10 mouse cellular contexts compared by ENCODE assay signal in genomic region chr11:60206207-60206606, GRCm38 (mm10). TPM values are rescaled to one million over a fixed set of nuclear protein-coding genes. Genes with fewer than 3 reads are reported as not detected.
DNase-seq lines count a peak whose midpoint lies in the region; ATAC-seq lines count a peak whose summit lies in the region.
"Had no signal": no experiment of that assay in that cellular context is flagged by ENCODE, and none has a peak within 500 bp of the region (broad histone marks: within the 10 kb centered on the region; RNA-seq: fewer than 3 reads in every experiment).

No protein-coding gene starts in this region.

- ATAC-seq in intestine, embryonic 16.5 days, result no peak
- ATAC-seq in intestine, embryonic 15.5 days, result no peak
- ATAC-seq in hindbrain, embryonic 14.5 days (ENCODE audit: low FRiP score), result no peak
- ATAC-seq in erythroblast, adult 5-6 weeks (replicated peaks; ENCODE audit: low FRiP score, poor library complexity, severe bottlenecking), result no peak

- H3K9me3 ChIP-seq in intestine, embryonic 16.5 days (ENCODE audit: control insufficient read depth, low read length), result no peaks in the 10 kb centered on the region
- H3K9me3 ChIP-seq in intestine, embryonic 15.5 days, result no peaks in the 10 kb centered on the region
- no peaks in the 10 kb centered on the region for H3K9me3 ChIP-seq in hindbrain, embryonic 14.5 days (ENCODE audit: control insufficient read depth, low read length)

- no peak overlapping the region for H3K4me2 ChIP-seq in intestine, embryonic 16.5 days (ENCODE audit: low read depth, low read length)
- no peak overlapping the region for H3K4me2 ChIP-seq in intestine, embryonic 15.5 days (replicated peaks)
- H3K4me2 ChIP-seq in hindbrain, embryonic 14.5 days (replicated peaks), result no peak overlapping the region; the same call in 1 of the 2 replicates

- H3K27me3 ChIP-seq in intestine, embryonic 16.5 days (replicated peaks; ENCODE audit: control insufficient read depth, insufficient read depth, low read length), result no peaks in the 10 kb centered on the region
- no peaks in the 10 kb centered on the region for H3K27me3 ChIP-seq in intestine, embryonic 15.5 days (replicated peaks)
- H3K27me3 ChIP-seq in hindbrain, embryonic 14.5 days (ENCODE audit: control insufficient read depth, insufficient read depth, low read length), result no peaks in the 10 kb centered on the region

- DNase-seq in hindbrain, embryonic 14.5 days (ENCODE audit: low spot score), result no peak
- peak; percentile 54 for DNase-seq in lung, postnatal 25 days (ENCODE audit: low spot score)
- no peak for DNase-seq in thymus, postnatal 36 days
- DNase-seq: cerebellum, postnatal 36 days; kidney, adult 9 months; thymus, postnatal 14 days had no signal

- no peak overlapping the region for H3K27ac ChIP-seq in intestine, embryonic 16.5 days (ENCODE audit: low read length)
- H3K27ac ChIP-seq in intestine, embryonic 15.5 days, result no peak overlapping the region
- H3K27ac ChIP-seq in brown adipose tissue, adult 24 weeks (replicated peaks; ENCODE audit: low read depth, low read length), result no peak overlapping the region
- peak overlapping the region; percentile 43; the same call in 1 of the 2 replicates for H3K27ac ChIP-seq in hindbrain, embryonic 14.5 days

- no peak overlapping the region for H3K4me3 ChIP-seq in intestine, embryonic 16.5 days (ENCODE audit: low read length)
- H3K4me3 ChIP-seq in intestine, embryonic 15.5 days (replicated peaks), result no peak overlapping the region
- 0 out of 2 replicates have a peak overlapping the region, but pooled peaks have one; percentile 69 for H3K4me3 ChIP-seq in brown adipose tissue, adult 24 weeks (ENCODE audit: insufficient read depth, low read depth, low read length)
- no peak overlapping the region for H3K4me3 ChIP-seq in hindbrain, embryonic 14.5 days (replicated peaks; ENCODE audit: low read length)

- H3K9ac ChIP-seq in intestine, embryonic 16.5 days (ENCODE audit: low read depth, low read length), result 0 out of 2 replicates have a peak overlapping the region, but pooled peaks have one; percentile 72
- no peak overlapping the region for H3K9ac ChIP-seq in intestine, embryonic 15.5 days
- peak overlapping the region; percentile 16; the same call in 1 of the 2 replicates for H3K9ac ChIP-seq in hindbrain, embryonic 14.5 days

- WGBS in intestine, embryonic 16.5 days, result 39% methylated on average over 5 of the region's 5 CpGs
- 32% methylated on average over 5 of the region's 5 CpGs for WGBS in intestine, embryonic 15.5 days
- WGBS in hindbrain, embryonic 14.5 days, result 59% methylated on average over 5 of the region's 5 CpGs

- H3K4me1 ChIP-seq in intestine, embryonic 16.5 days (ENCODE audit: control insufficient read depth, insufficient read depth, low read length), result peaks cover 48% of the 10 kb centered on the region
- peaks cover 37% of the 10 kb centered on the region for H3K4me1 ChIP-seq in intestine, embryonic 15.5 days (replicated peaks)
- peaks cover 16% of the 10 kb centered on the region for H3K4me1 ChIP-seq in brown adipose tissue, adult 24 weeks (ENCODE audit: control insufficient read depth, insufficient read depth, insufficient read length, low read length)
- peaks cover 66% of the 10 kb centered on the region for H3K4me1 ChIP-seq in hindbrain, embryonic 14.5 days (replicated peaks; ENCODE audit: control insufficient read depth, insufficient read depth, low read length)

- peaks cover 48% of the 10 kb centered on the region for H3K36me3 ChIP-seq in intestine, embryonic 16.5 days (ENCODE audit: control insufficient read depth, insufficient read depth, low read length)
- H3K36me3 ChIP-seq in intestine, embryonic 15.5 days, result peaks cover 54% of the 10 kb centered on the region
- H3K36me3 ChIP-seq in hindbrain, embryonic 14.5 days (replicated peaks; ENCODE audit: control insufficient read depth, insufficient read depth), result peaks cover 51% of the 10 kb centered on the region

RNA-seq across cellular contexts. Expression of gene Srebf1, which starts 16.2 kb away (rescaled TPM):
- polyA plus RNA-seq in intestine, embryonic 16.5 days (2015; fragmentation: Nextera tagmentation; extraction: Ambion mirVana), result 81.0 and 95.2 TPM in 2 replicates
- 89.5 and 108 TPM in 2 replicates for polyA plus RNA-seq in intestine, embryonic 15.5 days (2015; fragmentation: Nextera tagmentation; extraction: Ambion mirVana)
- 192 and 233 TPM in 2 replicates for polyA plus RNA-seq in brown adipose tissue, adult 24 weeks (2012; ENCODE audit: insufficient read depth, insufficient read length, missing spikeins)
- polyA plus RNA-seq in hindbrain, embryonic 14.5 days (2014; fragmentation: Nextera tagmentation; extraction: Ambion mirVana), result 37.3 and 40.3 TPM in 2 replicates
- 1.3 and 13.0 TPM in 2 replicates for total RNA-seq in erythroblast, adult 5-6 weeks (2015; ENCODE audit: low replicate concordance)
- 4.6 and 12.2 TPM in 2 replicates for total RNA-seq in erythroblast, adult 5-6 weeks (2017; ENCODE audit: low replicate concordance)
